Mouse (Mus musculus) mesoderm, embryonic 11.5 days (tissue): ENCODE data around the gene Esr2.
"Not testable (repeated sequence)": the region's sequence is repeated elsewhere in the genome, so short reads cannot be mapped to it uniquely, and the experiment has no call there.

Experiments
- DNase-seq: peaks from one replicate; pipeline ENCODE4 v3.0.0-alpha.2; 2012; ENCODE audit warnings: low read depth, low spot score

Esr2 gene

GRCm38 (mm10) chr12:76177000-76177863 lies at the start of gene Esr2:
TSS of gene Esr2 (minus strand) at chr12:76177259.
- DNase-seq = peak; percentile 47

- not testable (repeated sequence) for DNase-seq
These were observed 45.0 kb upstream of the Esr2 start for GRCm38 (mm10) chr12:76222104-76222503.

DNA sequence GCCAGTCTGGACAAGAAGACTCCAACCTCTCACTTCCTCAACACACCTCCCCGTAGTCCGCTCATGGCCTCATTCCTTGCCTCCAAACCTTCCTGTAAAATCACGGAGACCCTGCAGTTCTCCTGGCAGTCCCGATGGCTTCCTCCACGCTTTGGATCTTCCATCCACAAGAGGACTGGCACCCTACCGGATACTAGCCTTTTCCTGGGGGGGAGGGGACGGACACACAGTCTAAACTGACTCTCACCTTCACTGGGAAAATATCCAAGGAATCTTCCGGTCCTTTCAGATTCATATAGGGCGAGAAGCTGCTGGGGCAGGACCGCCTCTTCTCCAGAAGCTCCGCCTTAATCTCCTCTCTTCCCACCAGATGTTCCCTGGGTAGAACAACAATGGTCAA lies 39.7 kb upstream of the Esr2 start:
- DNase-seq = no peak

- no peak for DNase-seq
These were observed 38.1 kb upstream of the Esr2 start for GRCm38 (mm10) chr12:76215121-76215520.

GRCm38 (mm10) chr12:76209429-76209974 lies 32.4 kb upstream of the Esr2 start:
- DNase-seq = no peak

- DNase-seq = no peak
These were observed 23.3 kb upstream of the Esr2 start for GRCm38 (mm10) chr12:76200326-76200725.

GRCm38 (mm10) chr12:76197071-76197470 lies 20.0 kb upstream of the Esr2 start:
- DNase-seq = no peak

DNA sequence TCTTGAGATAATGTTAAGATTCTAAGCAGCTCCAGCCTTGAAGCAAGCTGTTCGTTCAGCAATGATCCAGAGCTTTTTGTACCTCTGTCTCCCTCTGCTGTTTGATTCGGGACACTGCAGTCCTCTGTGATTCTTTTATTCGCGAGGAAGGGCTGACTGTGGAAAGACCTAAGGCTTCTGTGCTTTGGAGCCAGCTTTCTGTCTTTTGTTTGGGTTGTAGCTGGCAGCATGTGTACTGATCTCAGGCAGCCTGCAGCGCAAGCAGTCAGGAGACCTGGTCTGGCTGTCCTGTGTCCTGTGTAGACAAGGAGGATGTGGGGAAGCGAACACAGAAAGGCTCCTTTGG lies 19.6 kb upstream of the Esr2 start:
- DNase-seq = peak; percentile 85

GRCm38 (mm10) chr12:76195912-76196708 lies 19.1 kb upstream of the Esr2 start:
- DNase-seq = peak; percentile 85

DNA sequence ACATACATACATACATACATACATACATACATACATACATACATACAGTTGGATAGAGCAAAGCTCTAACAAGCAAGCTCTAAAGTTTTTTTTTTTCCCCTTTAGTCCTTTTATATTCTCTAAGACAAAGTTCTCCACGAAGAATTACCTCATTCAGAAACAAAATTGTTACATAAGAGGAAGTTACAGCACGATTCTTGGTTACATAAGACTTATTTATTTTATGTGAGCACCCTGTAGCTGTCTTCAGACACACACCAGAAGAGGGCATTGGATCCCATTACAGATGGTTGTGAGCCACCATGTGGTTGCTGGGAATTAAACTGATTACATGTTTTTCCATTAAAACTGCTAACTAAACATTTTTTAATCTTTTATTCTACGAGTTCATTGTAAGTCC lies 17.5 kb upstream of the Esr2 start:
- no peak for DNase-seq

DNA sequence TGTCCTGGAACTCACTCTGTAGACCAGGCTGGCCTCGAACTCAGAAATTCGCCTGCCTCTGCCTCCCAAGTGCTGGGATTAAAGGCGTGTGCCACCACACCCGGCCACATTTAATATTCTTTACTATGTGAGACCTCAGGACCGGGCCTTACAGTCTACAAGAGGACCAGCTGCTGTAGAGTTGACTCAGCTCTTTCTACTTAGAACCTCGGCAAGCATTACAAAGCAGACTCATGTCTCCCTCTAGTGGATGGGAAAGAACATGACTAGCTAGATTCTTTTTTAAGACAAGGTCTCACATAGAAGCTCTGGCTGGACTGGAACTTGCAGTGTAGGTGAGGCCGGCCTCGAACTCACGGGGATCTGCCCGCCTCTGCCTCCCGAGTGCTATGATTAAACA lies 13.9 kb upstream of the Esr2 start:
- peak; percentile 78 for DNase-seq

GRCm38 (mm10) chr12:76187849-76188248 lies 10.8 kb upstream of the Esr2 start:
- DNase-seq = peak; percentile 30

DNA sequence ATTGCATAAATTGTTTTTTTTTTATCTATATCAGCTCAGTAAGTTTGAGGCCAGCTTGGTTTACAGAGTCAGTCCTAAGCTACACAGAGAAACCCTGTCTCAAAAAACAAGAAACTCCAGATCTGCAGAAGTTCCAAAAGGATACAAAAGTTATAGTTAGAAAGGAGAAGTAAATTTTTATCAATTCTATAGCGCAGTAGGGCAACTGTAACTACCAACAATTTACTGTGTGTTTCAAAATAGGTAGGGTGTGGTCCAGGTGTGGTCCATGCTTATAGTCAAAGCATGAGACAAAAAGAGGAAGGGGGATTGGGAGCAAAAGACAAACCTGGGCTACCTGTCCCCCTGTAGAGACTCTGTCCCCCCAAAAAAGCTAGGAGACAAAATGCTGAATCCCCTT lies 9.4 kb upstream of the Esr2 start:
- DNase-seq = no peak

DNA sequence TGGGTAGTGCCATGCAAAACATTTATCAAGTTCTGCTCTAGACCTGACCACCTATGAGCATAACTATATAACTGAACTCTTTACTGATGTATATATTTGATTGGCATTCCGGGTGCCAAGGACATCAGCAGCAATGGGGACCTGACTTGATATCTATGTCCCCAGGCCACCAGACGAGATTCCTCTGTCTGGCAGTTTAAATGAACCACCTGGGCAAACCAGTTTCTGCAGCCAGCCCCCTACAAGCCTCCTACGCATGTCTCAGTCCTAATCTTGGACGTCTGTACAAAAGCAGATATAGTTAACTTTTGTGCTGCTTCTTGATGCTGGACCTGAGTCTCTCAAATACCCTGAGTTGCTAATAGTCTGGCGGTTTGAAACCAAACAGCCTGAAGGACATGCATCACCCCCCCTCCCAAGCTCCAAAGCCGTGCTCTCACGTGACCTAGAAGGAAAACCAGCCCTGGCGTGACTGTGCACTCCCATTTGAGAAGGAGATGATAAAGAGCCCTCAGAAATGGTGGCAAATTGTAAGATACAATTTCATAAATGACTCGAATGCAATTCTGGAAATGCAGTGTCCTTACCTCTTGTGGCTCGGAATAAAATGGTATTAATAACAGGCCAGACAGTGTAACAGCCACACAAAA lies 8.2 kb upstream of the Esr2 start:
- no peak for DNase-seq

GRCm38 (mm10) chr12:76184271-76184670 lies 7.2 kb upstream of the Esr2 start:
- DNase-seq = no peak

DNA sequence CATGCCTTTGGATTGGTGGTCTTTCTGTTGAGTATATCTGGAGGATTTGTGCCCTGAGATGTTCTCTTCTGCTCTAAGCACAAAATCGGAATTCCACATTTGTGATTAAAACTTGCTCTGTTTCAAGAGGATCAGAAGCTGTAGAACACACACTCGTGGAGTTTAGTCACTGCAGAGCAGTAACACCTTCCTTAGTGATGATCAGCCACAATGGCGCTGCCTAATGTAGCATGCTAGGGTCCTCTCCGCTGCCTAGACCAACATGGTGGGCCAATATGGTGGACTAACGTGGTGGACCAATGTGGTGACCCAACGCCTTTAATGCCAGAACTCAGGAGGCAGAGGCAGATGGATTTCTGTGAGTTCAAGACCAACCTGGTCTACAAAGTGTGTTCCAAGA lies 5.8 kb upstream of the Esr2 start:
- DNase-seq = no peak

GRCm38 (mm10) chr12:76181471-76181870 lies 4.4 kb upstream of the Esr2 start:
- DNase-seq = no peak

- no peak for DNase-seq
These were observed 3.4 kb upstream of the Esr2 start for GRCm38 (mm10) chr12:76180442-76180841.

DNA sequence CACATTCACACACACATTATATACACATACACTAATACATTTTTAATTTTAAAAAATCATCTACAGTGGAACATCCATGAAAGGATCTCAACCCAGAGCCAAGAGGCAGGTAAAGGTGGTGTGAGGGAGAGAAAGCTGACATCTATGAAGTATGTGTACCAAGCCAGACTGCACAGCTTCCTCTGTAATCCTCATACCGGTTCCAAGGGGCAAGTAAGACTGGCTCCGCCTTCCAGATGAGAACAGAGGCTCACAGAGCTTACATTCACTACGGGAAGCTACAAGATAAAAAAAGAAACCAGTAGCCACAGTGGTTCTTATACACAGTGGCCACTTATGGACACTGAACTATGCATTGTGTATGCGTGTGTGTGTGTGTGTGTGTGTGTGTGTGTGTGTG lies 2.5 kb upstream of the Esr2 start:
- no peak for DNase-seq

GRCm38 (mm10) chr12:76179051-76179450 lies 2.0 kb upstream of the Esr2 start:
- no peak for DNase-seq

DNA sequence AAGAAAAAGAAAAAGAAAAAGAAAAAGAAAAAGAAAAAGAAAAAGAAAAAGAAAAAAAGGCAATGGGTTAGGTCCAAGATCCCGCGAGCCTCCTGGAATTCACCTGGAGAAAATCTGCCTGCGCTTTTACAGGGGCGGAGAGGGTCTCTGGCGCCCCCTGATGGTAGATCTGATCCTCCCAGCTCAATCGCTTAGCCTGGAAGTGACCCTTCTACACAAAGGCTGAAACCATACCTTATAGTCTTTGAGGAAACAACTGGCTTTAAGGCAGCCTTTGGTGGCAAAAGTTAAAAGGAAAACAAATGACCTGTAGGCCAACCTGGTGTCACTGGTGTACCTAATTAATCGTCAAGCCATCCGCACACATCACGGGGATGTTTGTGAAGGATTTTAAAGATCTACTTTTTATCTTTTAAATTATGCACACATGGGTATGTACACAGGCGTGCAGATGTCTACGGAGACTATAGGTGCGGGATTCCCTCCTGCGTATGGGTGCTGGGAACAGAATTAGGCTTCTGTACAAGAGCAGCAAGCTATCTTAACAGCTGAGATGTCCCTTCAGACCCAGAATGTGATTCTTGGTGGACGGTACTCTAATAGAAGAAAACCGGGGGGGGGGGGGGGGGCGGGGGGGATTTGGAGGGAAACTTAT lies 932 bp upstream of the Esr2 start:
- DNase-seq = peak; percentile 84

DNA sequence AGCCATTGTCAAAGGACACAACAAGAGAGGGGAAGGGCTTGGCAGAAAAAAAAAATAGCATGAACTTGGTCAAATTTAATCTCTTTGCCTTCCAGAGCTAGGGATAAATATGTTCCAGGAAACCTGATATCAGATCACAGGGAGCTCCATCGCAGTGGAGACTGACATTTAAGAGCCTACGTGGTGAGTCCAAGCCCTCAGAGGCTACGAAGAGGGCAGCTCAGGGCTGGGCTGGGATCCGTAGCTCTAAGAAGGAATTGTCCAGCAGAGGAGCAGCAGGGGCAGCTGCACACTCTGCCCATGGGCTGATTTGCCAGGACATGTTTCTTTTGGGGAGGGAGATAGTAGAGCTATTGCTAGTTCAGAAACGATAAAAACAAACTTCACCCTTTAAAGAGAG lies 11.4 kb downstream of the Esr2 start:
- DNase-seq = peak; percentile 7
